Mouse (Mus musculus) CH12.LX (cell line): ENCODE results near the gene Hsd17b2. TPM values are rescaled to one million over a fixed set of nuclear protein-coding genes. Genes with fewer than 3 reads are reported as not detected.

ENCODE experiments used
- DNase-seq: peaks from one replicate; pipeline ENCODE4 v3.0.0-alpha.2; 2013; ENCODE audit errors: extremely low read depth
- H3K27ac ChIP-seq: 2 replicates; pipeline ENCODE4 v1.5.1; 2012; ENCODE audit warnings: low read depth, mild to moderate bottlenecking, control low read depth, moderate library complexity; ENCODE audit not compliant: insufficient read depth
- H3K27me3 ChIP-seq: replicated peaks from 2 replicates; pipeline ENCODE3; 2012; ENCODE audit warnings: inconsistent platforms
- H3K36me3 ChIP-seq, 2 experiments: replicated peaks in 1 of 2; 2 replicates each; pipeline versions ENCODE3 to v1.6.1; 2012; ENCODE audit warnings: inconsistent platforms in 1 of 2, low read length in 1 of 2, mild to moderate bottlenecking in 1 of 2, mixed read lengths in 1 of 2, moderate library complexity in 1 of 2; ENCODE audit not compliant: control insufficient read depth in 1 of 2, insufficient read depth in 1 of 2
- H3K4me1 ChIP-seq, 2 experiments: 2 replicates each; pipeline ENCODE4 v1.6.1; 2012; ENCODE audit warnings: inconsistent platforms in 1 of 2, moderate library complexity in 1 of 2; ENCODE audit not compliant: insufficient read depth in 2 of 2, control insufficient read depth in 1 of 2
- H3K4me2 ChIP-seq: 2 replicates; pipeline ENCODE4 v1.6.1; 2012; ENCODE audit warnings: low read depth, mild to moderate bottlenecking, control low read depth; ENCODE audit not compliant: poor library complexity, insufficient read depth, severe bottlenecking
- H3K4me3 ChIP-seq, 3 experiments: fragments of 150-350 bp in 1 of 3; sonication (generic) in 1 of 3; replicated peaks in 1 of 3; 2 replicates each; pipeline versions ENCODE3 to v1.5.1; 2011 to 2012; ENCODE audit warnings: low read depth in 2 of 3, low read length in 2 of 3, mild to moderate bottlenecking in 2 of 3, moderate library complexity in 2 of 3, control low read depth in 1 of 3, improper control_type of control experiment in 1 of 3, inconsistent platforms in 1 of 3, mixed read lengths in 1 of 3; ENCODE audit not compliant: poor library complexity in 1 of 3
- H3K79me2 ChIP-seq: replicated peaks from 2 replicates; pipeline ENCODE4 v1.6.1; 2012; ENCODE audit warnings: mild to moderate bottlenecking, moderate library complexity; ENCODE audit not compliant: control insufficient read depth, poor library complexity, insufficient read depth, severe bottlenecking; ENCODE audit errors: extremely low read depth
- H3K9ac ChIP-seq: 2 replicates; pipeline ENCODE4 v1.6.1; 2012; ENCODE audit warnings: low read depth, mild to moderate bottlenecking, control low read depth, moderate library complexity; ENCODE audit not compliant: insufficient read depth
- H3K9me3 ChIP-seq: replicated peaks from 2 replicates; pipeline ENCODE3; 2012; ENCODE audit warnings: low read length, inconsistent platforms, mixed read lengths
- CTCF ChIP-seq, 2 experiments: IDR thresholded peaks in 1 of 2; conservative IDR thresholded peaks in 1 of 2; 2 replicates each; pipeline ENCODE4 v1.5.1; 2011 to 2012; ENCODE audit warnings: low read depth in 2 of 2, low read length in 2 of 2, improper control_type of control experiment in 1 of 2, inconsistent platforms in 1 of 2, mild to moderate bottlenecking in 1 of 2, moderate library complexity in 1 of 2
- E2F4 ChIP-seq: IDR thresholded peaks from 2 replicates; pipeline ENCODE4 v1.6.1; 2011; ENCODE audit warnings: low read depth, low read length, improper control_type of control experiment; ENCODE audit not compliant: insufficient replicate concordance
- ELF1 ChIP-seq: IDR thresholded peaks from 2 replicates; pipeline ENCODE4 v1.6.1; 2014; ENCODE audit warnings: low read depth, mild to moderate bottlenecking, inconsistent platforms, low read length, improper control_type of control experiment
- EP300 ChIP-seq: IDR thresholded peaks from 2 replicates; pipeline ENCODE4 v1.6.1; 2011; ENCODE audit warnings: low read length, improper control_type of control experiment
- GABPA ChIP-seq: IDR thresholded peaks from 2 replicates; pipeline ENCODE4 v1.6.1; 2012; ENCODE audit warnings: low read depth, low read length, improper control_type of control experiment, inconsistent platforms; ENCODE audit not compliant: insufficient replicate concordance
- HCFC1 ChIP-seq: IDR thresholded peaks from 2 replicates; pipeline ENCODE4 v1.6.1; 2012; ENCODE audit warnings: low read depth, mild to moderate bottlenecking, inconsistent platforms, low read length, improper control_type of control experiment
- IRF4 ChIP-seq: IDR thresholded peaks from 2 replicates; pipeline ENCODE4 v1.6.1; 2014; ENCODE audit warnings: low read depth, mild to moderate bottlenecking, inconsistent platforms, low read length, improper control_type of control experiment
- JUND ChIP-seq: conservative IDR thresholded peaks from 2 replicates; pipeline ENCODE4 v1.6.1; 2011; ENCODE audit warnings: low read depth, low read length, improper control_type of control experiment
- KAT2A ChIP-seq: IDR thresholded peaks from 2 replicates; pipeline ENCODE4 v1.6.1; 2012; ENCODE audit warnings: low read length, improper control_type of control experiment, inconsistent platforms; ENCODE audit not compliant: insufficient replicate concordance
- MAFK ChIP-seq: IDR thresholded peaks from 2 replicates; pipeline ENCODE4 v1.6.1; 2011; ENCODE audit warnings: low read length, improper control_type of control experiment; ENCODE audit not compliant: insufficient replicate concordance
- MAX ChIP-seq: IDR thresholded peaks from 2 replicates; pipeline ENCODE4 v1.6.1; 2011; ENCODE audit warnings: low read length, improper control_type of control experiment
- MEF2A ChIP-seq: IDR thresholded peaks from 2 replicates; pipeline ENCODE4 v1.6.1; 2014; ENCODE audit warnings: low read depth, mild to moderate bottlenecking, inconsistent platforms, low read length, improper control_type of control experiment, borderline replicate concordance
- MXI1 ChIP-seq: IDR thresholded peaks from 2 replicates; pipeline ENCODE4 v1.6.1; 2011; ENCODE audit warnings: mild to moderate bottlenecking, low read depth, low read length, improper control_type of control experiment
- MYC ChIP-seq: IDR thresholded peaks from 2 replicates; pipeline ENCODE4 v1.6.1; 2011; ENCODE audit warnings: low read depth, mild to moderate bottlenecking, improper control_type of control experiment, low read length
- NELFE ChIP-seq: IDR thresholded peaks from 2 replicates; pipeline ENCODE4 v1.6.1; 2011; ENCODE audit warnings: low read depth, low read length, improper control_type of control experiment
- PAX5 ChIP-seq: IDR thresholded peaks from 2 replicates; pipeline ENCODE4 v1.6.1; 2012; ENCODE audit warnings: low read length, inconsistent platforms, mixed read lengths
- SMC3 ChIP-seq: IDR thresholded peaks from 2 replicates; pipeline ENCODE4 v1.6.1; 2011; ENCODE audit warnings: low read depth, low read length, improper control_type of control experiment
- TBP ChIP-seq: conservative IDR thresholded peaks from 2 replicates; pipeline ENCODE4 v1.6.1; 2011; ENCODE audit warnings: low read depth, low read length, improper control_type of control experiment
- UBTF ChIP-seq: IDR thresholded peaks from 2 replicates; pipeline ENCODE4 v1.6.1; 2012; ENCODE audit warnings: low read depth, mild to moderate bottlenecking, inconsistent platforms, low read length, improper control_type of control experiment, moderate library complexity
- USF2 ChIP-seq: conservative IDR thresholded peaks from 2 replicates; pipeline ENCODE4 v1.6.1; 2011; ENCODE audit warnings: low read depth, low read length, improper control_type of control experiment
- ZC3H11A ChIP-seq: IDR thresholded peaks from 2 replicates; pipeline ENCODE4 v1.6.1; 2012; ENCODE audit warnings: low read depth, mild to moderate bottlenecking, inconsistent platforms, low read length, improper control_type of control experiment
- dilution Hi-C: fragments of 300-500 bp; cut with MboI; formaldehyde crosslinking; loops from 2 replicates; pipeline ENCODE4 v1.14.3; 2020; ENCODE audit warnings: low sequenced_read_pairs; ENCODE audit not compliant: extremely low pct_unique_long_range_greater_than_20kb, extremely low pct_ligation_motif_present
- in situ Hi-C: fragments of 300-500 bp; cut with MboI; formaldehyde crosslinking; loops from 3 replicates; pipeline ENCODE4 v1.14.3; 2019; ENCODE audit warnings: low sequenced_read_pairs, low pct_ligation_motif_present, low pct_unique_long_range_greater_than_20kb, mixed read lengths
- polyA plus RNA-seq: library from polyadenylated mRNA; unstranded; fragments of >175 nt; gene quantifications from 2 replicates; pipeline ENCODE4 v1.2.1, GENCODE M21; 2012; ENCODE audit warnings: low read depth; ENCODE audit not compliant: insufficient read length
- total RNA-seq, 2 experiments: library from RNA; depleted of rRNA; stranded (reverse); fragments of 300-350 nt in 1 of 2; fragments of >200 nt in 1 of 2; gene quantifications; 2 replicates each; pipeline ENCODE4 v1.2.3; 2012 to 2014

Gene Hsd17b2
- total and polyA plus RNA-seq, 3 experiments: not detected

GRCm38 (mm10) chr8:117746651-117747050 is 44.9 kb downstream of the Hsd17b2 start:
- in situ Hi-C loops (no loop called here), dilution Hi-C loops (no loop called here)
- no peak overlapping the region for H3K4me3 ChIP-seq
- no peaks in the 10 kb centered on the region for H3K9me3 ChIP-seq
- H3K4me2 ChIP-seq: no peak overlapping the region
- no peak overlapping the region for H3K9ac ChIP-seq
- no peak for TF ChIP-seq USF2
- no peak for TF ChIP-seq TBP
- TF ChIP-seq HCFC1: no peak
- TF ChIP-seq MXI1: no peak
- TF ChIP-seq MAX: no peak
- no peak for TF ChIP-seq PAX5
- TF ChIP-seq MEF2A: no peak
- no peak for TF ChIP-seq MYC
- TF ChIP-seq CTCF (conservative IDR thresholded peaks at IDR 0.05 in 1 of 2, IDR thresholded peaks at IDR 0.05 in 1 of 2; ENCODE audit: low read depth in 2 of 2, low read length in 2 of 2): no peak
- TF ChIP-seq IRF4: no peak
- TF ChIP-seq MAFK: no peak
- TF ChIP-seq JUND: no peak
- no peak for TF ChIP-seq EP300
- TF ChIP-seq UBTF: no peak
- TF ChIP-seq ELF1: no peak
- H3K36me3 ChIP-seq: no peaks in the 10 kb centered on the region
- no peaks in the 10 kb centered on the region for H3K27me3 ChIP-seq
- no peaks in the 10 kb centered on the region for H3K79me2 ChIP-seq
- H3K4me1 ChIP-seq: peaks cover 2 to 9% of the 10 kb centered on the region in 2 experiments; a peak in 2 of 4 replicates
- DNase-seq: no peak
- no peak overlapping the region for H3K27ac ChIP-seq

GRCm38 (mm10) chr8:117747428-117747827 is 45.7 kb downstream of the Hsd17b2 start:
- no peak overlapping the region for H3K4me2 ChIP-seq
- H3K4me3 ChIP-seq: no peak overlapping the region
- in situ Hi-C loops (no loop called here), dilution Hi-C loops (no loop called here)
- TF ChIP-seq UBTF (no peak), ZC3H11A (no peak), KAT2A (no peak), E2F4 (no peak), NELFE (no peak), SMC3 (no peak), GABPA (no peak), MXI1 (no peak), USF2 (no peak)
- no peak overlapping the region for H3K9ac ChIP-seq
- no peaks in the 10 kb centered on the region for H3K27me3 ChIP-seq
- no peaks in the 10 kb centered on the region for H3K79me2 ChIP-seq
- H3K27ac ChIP-seq: no peak overlapping the region
- no peak for DNase-seq
- peaks cover under 1 to 9% of the 10 kb centered on the region in 2 experiments; a peak in 2 of 4 replicates for H3K4me1 ChIP-seq
- H3K36me3 ChIP-seq: no peaks in the 10 kb centered on the region
- H3K9me3 ChIP-seq: no peaks in the 10 kb centered on the region
